Mouse (Mus musculus) CD4-positive, CD25-positive, alpha-beta regulatory T cell, adult 2 months (primary cell): ENCODE results near the gene Ffar1.
"Not testable (repeated sequence)": the region's sequence is repeated elsewhere in the genome, so short reads cannot be mapped to it uniquely, and the experiment has no call there.

Experiments
- DNase-seq: peaks from one replicate; pipeline ENCODE4 v3.0.0-alpha.2; 2012; ENCODE audit warnings: low read depth, low spot score

The Ffar1 gene

DNA sequence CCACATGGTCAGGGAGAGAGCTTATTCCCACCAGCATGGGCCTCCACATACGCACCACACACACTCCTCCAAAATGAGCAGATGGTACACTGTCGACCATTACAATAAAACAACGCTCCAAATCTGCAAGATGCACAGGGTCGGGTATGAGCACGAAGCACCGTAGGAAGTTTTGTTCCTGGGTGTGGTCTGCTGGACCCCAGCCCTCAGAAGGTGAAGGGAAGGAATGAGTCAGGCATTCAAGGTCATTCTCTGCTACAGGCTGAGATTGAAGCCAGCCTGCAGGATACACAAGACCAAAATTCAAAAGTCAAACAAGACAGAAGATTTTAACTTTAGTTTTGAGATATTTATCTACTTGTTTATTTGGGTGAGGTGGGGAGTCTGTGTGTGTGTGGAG, 13.4 kb downstream of the Ffar1 start:
- no peak for DNase-seq

DNA sequence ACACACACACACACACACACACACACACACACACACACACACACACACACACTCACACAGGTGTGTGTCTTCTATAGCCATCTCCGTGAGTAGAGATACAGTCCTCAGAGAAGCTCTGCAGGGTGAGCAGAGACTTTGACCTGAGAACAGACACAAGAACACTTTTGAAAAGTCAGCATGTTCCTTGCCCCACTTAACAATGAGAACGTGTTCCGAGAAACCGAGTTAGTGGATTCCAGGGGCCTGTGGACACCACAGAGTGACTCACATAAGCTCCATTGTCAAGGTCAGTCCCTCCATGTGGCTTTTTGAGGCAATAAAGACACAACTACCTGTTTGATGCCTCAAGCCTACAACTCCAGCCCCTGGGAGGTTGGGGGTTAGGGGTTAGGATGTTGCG, 14.0 kb downstream of the Ffar1 start:
- no peak for DNase-seq

DNA sequence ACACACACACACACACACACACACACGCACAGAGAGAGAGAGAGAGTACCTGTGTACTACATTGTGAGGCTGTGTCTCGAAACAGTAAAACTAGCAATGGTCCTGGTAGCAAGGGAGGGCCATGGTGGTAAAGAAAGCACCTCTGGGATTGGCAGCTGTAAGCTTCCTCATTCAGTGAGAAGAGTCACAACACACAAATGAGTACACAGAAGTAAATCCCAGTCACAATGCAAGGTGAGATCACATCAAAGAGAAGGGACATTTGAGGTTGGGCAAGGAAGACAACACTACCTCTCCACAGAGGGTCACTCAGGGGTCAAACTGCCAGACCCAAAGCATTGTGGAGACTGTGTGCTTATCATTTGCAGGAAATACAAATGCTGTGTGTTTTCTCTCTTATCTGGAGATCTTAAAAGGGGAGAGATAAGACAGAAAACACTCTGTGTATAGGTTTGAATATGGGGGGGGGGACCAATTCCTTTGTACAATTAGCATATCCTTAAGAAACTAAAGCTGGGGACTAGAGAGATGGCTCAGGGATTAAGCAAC, 14.8 kb downstream of the Ffar1 start:
- DNase-seq = no peak

DNA sequence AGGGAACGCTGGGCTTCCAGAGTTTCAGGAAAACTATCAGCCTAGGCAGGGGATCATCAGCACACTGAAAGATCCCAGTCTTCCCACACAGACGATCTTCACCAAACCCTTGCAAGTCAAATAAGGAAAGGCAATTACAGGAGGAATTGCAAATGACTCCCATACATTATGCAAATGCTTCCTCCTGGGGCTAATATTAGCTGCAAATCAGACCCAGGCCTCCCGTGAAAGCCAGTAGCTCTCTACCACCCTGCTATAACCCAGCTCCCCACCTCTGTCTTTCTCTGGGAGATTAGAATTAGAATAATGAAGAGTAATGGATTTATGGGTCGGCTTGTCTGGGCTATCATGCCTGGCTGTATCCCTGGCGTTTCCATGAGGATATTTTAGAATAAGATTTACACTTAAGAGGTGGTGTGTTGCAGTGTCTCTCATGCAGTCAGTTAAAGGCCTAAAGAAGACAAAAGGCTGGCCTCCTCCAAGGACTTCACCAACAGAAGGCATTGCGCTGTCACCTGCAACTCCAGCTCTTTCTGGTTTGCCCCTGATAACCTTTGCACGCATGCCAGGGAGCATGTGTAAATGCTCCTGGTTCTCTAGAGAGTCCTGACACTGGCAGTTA, 16.6 kb downstream of the Ffar1 start:
- no peak for DNase-seq

DNA sequence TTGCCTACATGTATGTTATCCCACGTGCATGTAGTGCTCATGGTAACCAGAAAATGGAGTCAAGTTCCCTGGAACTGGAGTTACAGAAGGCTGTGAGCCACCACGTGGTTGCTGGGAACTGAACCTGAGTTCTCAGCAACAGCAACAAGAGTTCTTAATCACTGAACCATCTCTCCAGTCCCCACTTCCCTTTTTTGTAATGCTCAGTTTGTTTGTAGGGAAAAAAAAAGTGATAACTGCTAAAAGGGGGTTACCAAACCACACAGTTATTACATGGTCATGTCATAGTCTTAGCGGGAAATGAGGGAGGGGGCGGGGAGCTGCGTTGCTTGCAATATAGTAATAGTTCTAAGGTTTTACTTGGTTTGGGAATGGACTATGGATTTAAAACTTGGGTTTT, 19.3 kb downstream of the Ffar1 start:
- DNase-seq = no peak

DNA sequence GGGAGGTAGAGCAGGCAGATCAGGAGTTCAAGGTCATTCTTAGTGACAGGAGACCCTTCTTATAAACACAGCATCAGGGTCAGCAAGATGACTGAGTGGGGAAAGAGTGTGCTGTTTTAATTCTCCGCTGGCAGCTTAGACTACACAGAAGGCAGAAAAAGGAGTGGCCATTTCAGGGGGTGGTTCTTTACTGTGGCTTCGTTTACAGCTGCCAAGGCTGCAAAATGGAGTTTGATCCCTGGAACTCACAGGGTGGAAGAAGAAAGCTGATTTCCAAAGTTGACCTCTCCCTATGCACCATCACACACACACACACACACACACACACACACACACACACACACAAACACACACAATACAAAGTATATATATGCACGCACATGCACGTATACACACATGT, 20.0 kb downstream of the Ffar1 start:
- DNase-seq = no peak

DNA sequence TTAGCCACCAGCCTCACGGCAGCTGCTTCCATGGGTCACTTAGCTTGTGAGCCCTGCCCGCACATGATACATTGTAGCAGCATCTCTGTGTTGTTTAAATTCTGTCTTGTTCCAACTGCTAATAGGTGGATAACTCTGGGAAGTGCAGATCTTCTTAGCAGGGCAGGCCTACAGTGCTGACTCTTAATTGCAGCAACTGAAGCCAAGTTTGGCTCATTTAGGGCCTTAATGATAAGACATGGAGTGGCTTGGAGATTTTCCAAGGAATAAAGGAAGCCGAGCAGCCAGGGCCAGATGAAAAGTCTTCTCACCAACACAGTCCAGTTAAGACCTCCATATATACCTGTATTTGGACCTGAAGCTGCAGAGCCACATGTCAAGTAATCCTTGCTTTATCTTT, 21.1 kb downstream of the Ffar1 start:
- no peak for DNase-seq

DNA sequence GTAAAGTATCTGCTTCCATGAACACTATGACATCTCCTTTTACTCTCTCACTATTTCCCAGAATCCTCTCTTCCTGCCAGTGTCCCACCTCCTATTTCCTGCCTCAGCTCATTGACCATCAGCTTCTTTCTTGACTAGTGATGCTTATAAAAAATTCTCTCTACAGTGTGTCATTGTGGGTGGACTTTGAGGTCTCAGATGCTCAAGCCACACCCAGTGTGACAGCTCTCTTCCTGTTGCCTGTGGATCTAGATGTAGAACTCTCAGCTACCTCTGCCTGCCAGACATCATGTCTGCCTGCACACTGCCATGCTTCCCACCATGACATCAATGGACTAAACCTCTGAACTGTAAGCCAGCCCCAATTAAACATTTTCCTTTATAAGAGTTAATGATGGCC, 24.1 kb downstream of the Ffar1 start:
- no peak for DNase-seq

DNA sequence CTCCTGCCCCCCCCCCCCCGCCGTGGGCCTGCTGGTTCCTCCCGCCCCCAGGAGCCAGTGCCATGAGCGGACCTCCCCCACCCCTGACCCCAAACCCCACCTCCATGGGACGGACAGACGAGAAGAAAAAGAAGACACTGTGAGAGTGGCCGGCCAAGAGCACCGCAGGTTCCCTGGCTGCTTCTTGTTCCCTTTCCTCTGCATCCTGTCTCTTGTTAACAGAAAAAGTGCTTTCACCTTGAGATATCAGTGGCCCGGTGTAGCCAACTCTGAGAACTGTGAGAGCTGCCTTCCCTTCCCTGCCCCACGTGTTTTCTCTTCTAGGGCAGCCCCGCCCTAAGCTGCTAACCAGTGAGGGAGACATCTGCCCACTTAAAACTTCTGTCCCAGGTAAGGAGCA, 28.7 kb downstream of the Ffar1 start:
- not testable (repeated sequence) for DNase-seq

DNA sequence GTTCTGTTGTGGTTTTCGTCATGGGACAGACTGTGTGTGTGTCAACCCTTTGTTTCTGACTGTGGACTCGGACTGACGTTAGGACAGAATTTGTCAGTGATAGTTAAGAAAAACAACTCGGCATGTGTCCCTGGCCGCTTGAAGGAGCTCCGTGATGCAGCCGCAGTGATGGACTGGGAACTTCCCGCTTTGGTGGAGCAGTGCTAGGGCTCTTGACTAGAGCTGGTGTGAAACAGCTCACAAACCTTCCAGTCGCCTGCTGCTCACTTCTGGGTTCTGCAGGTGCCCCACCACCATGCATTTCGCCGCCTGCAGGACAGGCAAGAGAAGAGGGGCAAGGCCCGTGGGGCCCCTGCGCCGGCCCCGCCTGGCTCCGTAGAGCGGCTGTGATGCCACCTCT, 29.1 kb downstream of the Ffar1 start:
- peak; percentile 44 for DNase-seq

DNA sequence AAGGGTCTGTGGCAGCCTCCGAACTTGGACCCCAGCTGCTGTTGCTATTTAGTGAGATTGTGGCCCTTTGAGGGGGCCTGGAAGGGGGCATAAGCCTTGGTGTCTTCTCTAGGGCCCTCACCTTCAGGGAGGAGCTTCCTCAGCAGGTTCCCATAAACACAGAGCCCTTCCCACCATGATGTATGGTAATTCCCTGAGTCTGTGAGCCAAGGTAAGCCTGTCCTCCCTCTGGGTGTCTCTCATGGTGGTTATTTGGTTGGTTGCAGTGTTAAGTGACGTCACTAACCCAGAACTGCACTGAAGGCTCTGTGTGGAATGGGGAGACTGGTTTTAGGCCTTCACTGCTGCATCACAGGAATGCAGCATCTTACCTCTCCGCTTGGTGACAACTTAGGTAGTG, 31.9 kb downstream of the Ffar1 start:
- no peak for DNase-seq

DNA sequence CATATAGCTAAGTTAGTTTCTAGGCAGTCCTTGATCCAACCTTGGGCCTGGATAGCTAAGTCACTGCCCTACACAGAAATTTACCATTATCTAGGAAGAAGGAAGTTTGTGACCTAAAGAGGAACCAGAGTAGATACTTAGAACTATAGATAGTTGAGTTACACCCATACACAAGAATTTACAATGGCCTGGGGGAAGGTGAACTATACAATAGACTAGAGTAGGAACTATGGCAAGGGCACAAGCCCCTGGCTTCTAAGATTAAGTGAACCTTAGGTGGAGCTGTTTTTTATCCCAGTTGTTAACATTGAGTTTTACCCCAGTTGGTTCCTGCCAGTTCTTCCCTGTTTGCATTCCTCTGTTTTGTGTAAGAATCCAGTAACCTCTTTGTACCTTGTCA, 32.5 kb downstream of the Ffar1 start:
- DNase-seq = not testable (repeated sequence)

DNA sequence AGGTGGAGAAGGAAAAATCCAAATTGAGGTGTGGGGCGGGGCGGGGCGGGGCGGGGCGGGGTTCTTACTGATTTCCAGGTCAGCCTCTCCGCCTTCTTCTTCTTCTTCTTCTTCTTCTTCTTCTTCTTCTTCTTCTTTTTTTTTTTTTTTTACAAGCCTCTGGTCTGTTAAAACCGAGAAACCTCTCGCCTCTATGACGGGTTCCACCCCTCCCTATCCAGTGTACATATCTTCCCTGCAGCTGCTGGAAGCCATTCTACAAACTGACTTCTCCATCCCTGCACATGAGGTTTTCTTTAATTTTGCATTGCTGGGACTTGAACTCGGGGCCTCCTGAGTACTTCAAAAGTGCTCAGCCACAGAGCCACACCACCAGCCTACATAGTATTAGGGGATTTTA, 34.7 kb downstream of the Ffar1 start:
- no peak for DNase-seq

DNA sequence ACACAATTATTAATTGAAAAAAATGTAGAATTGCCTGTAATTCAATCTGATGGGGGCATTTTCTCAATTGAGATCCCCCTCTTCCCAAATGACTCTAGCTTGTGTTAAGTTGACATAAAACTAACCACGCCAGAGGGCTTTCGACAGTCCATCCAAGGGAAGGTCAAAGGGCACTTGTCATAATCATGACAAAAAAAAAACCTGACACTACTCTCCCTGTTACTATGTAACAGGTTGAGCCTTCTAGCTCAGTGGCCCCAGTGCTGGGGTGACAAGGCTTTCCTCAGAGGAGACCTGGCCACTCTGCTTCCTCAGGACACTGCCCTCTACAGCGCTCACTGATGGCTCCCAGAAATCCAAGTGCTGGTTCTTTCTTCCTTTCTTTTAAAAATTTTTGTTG, 37.1 kb downstream of the Ffar1 start:
- DNase-seq = no peak

DNA sequence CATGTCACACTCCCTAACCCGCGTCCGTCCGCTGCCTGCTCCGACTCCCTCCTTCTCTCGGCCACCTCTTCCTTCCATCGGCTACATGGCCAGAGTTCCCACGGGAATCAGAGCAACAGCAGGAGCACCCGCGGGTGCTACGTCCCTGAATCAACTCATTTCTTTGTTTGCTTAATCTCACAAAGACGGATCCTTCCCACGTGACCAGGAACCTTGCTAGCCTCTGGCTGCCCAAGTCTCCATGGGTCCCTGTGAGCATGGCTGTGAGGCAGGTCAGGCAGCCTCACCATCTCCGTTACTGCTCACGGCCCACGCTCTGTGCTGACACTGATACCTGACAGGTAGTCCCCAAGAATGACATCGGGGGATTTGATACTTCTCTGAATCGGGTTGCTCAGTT, 37.7 kb downstream of the Ffar1 start, which contains the start of gene Ffar2:
Gene Ffar2 (minus strand): TSS at position 101 of the 400 bp plus-strand sequence.
- DNase-seq = no peak

DNA sequence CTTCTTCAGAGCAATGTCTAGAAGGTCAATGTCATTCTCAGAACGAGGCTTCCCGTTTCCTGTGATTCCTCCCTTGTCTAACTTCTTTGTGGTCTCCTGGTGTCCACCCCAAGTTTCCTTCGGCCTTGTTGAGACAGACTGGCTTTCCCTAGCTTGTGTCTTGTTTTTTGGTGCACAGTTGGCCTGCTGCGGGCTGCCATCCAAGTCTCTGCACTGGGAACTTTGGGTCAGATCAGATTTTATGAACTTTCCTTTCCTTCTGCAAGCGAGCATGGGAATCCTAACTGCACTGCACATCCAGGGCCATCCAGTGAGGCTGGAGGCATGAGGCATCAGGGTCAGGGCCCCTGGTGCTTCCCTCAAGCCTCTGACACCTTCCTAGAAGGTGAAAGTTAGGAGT, 39.8 kb downstream of the Ffar1 start:
- DNase-seq = no peak

DNA sequence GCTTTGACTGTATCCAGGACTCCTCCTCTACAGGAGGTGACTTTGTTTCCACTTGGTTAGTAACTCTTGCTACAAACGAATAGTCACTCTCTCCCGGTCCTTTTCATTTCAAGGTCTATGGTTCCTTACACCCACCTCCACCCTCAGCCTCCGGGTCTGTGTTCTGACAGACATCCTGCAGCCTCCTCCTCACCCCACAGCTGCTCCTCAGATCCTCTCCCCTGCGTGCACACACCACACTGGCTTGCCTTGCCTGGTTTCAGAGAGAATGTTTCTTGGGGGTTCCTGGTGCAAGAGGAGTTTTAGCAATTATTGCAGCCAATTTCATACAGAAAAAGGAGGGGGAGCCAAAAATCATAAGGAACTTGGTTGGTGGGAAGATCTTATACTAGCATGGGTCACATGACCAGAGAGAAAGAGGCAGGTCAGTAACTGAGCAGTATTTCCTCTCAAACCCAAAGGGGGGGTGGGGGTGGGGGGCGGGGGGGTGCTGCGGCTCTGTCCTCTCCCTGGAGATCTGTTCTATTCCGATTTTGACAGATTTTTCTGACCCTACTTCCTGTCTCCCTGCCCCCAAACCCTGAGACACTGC, 40.4 kb downstream of the Ffar1 start:
- peak; percentile 29 for DNase-seq

DNA sequence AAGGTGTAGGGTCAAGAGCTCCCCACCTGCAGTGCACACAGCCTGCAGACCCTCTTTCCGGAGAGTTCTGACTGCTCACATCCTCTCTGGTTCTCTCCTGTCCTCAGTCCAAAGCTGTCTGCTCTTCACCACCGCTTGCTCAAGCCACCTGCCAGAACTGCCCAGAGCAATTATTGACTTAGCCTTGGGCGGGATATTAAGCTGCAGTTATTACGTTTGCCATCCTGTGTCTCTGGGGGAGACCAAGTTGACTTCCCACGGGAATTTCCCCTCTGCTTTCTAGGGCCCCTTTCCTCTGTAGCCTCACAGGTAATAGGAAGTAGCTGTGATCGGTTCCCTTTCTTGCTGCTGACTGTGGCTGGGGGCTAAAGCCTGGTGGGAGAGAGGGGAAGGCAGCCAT, 41.2 kb downstream of the Ffar1 start:
- DNase-seq = no peak

DNA sequence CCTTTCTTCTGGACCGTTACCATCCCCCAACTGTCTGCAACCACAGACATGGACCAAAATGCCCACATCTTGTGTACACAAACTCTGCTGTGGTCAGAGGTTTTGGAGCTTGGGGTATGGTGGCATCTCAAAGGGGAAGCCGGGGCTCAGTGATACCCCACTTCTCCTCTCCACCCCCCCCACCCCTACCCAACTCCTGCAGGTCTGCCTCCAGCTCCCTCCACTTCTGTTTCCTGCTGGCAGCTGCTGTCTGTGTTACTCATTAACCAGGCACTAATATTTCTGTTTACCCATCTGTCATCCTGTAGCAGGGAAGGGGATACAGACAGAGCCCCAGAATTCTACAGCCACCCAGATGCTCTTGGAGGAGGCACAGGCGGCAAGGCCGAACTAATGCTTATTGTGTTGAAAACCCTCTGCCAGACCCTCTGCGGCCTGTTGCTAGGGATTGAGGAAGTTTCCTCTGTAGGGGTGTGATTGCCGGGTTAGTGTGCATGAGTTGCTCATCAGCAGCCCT, 49.0 kb downstream of the Ffar1 start:
- no peak for DNase-seq

DNA sequence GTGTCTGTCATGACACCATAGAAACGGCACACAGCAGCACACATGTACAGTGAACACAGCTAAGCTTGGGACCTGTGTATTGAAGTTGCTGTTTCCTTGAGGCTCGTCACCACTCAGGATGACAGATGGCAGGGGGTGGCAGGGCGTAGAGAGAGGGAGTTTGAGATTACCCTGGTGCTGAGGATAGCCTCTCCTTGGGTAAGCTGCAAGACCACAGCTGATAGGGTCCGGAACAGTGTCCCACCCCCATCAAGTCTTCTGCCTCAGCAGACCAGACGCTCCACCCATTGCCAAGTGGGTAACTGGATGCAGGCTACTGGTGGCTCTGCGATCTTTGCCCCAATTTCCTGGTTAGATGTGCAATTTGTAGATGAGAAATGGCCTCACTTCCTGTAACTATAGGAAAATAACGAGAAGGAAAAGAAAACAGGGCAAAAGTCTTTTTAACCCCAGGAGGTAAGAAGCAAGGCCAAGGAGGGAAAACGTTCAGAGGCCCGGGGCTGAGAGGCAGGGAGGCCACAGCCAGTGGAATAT, 49.5 kb downstream of the Ffar1 start:
- DNase-seq = no peak

DNA sequence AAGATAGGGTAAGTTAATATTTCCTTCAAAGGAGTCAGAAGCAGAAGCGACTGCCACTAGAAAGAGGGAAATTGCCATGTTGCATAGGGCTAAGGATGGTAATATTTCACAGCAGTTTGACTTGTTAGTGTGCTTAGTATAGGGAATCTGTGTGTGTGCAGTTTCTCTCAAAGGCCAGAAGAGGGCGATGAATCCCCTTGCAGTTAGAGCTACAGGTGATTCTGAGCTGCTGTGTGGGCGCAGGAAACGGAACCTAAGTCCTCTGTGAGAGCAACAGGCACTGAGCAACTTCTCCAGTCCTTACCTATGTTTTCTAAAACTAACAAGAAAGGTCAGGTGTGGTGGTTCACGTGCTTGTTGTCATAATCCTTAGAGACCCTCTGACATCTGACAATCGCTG, 51.0 kb downstream of the Ffar1 start:
- peak; percentile 41 for DNase-seq
